ENCODE assay signal across 23 mouse cellular contexts in genomic region chr3:28022191-28022590, GRCm38 (mm10).
A peak's percentile ranks its signal among the peaks of the same experiment; 100 is the strongest.
DNase-seq lines count a peak whose midpoint lies in the region; ATAC-seq and TF ChIP-seq lines count a peak whose summit lies in the region.
"Had no signal": no experiment of that assay in that cellular context is flagged by ENCODE, and none has a peak within 500 bp of the region (broad histone marks: within the 10 kb centered on the region; RNA-seq: fewer than 3 reads in every experiment).

No protein-coding gene starts in this region.

- no peaks in the 10 kb centered on the region; the same call in 1 of the 2 replicates for H3K4me1 ChIP-seq in heart, embryonic 11.5 days (ENCODE audit: control insufficient read depth, insufficient read depth, low read length)
- H3K4me1 ChIP-seq in heart, embryonic 16.5 days (ENCODE audit: control insufficient read depth, insufficient read depth, low read length), result peaks cover 15% of the 10 kb centered on the region
- no peaks in the 10 kb centered on the region for H3K4me1 ChIP-seq in stomach, postnatal 0 days (replicated peaks; ENCODE audit: control insufficient read depth, insufficient read depth)
- H3K4me1 ChIP-seq: embryonic facial prominence, embryonic 15.5 days; hindbrain, embryonic 15.5 days had no signal

- no peak for ATAC-seq in heart, embryonic 11.5 days (replicated peaks; ENCODE audit: insufficient number of reproducible peaks, low FRiP score, low TSS enrichment)
- no peak for ATAC-seq in heart, embryonic 16.5 days (replicated peaks; ENCODE audit: extremely low read depth, insufficient read depth, low FRiP score)
- no peak for ATAC-seq in stomach, postnatal 0 days (ENCODE audit: low FRiP score, low TSS enrichment)
- ATAC-seq: forebrain, embryonic 16.5 days; intestine, embryonic 16.5 days; Patski had no signal

- intact Hi-C loops in heart, postnatal 10 days (cut with DNase I), result no loop called here

- no peak for TF ChIP-seq CTCF in stomach, postnatal 0 days (IDR thresholded peaks at IDR 0.05; ENCODE audit: low read depth)

- no peaks in the 10 kb centered on the region for H3K36me3 ChIP-seq in heart, embryonic 11.5 days (ENCODE audit: control insufficient read depth, insufficient read depth, low read length)
- no peaks in the 10 kb centered on the region for H3K36me3 ChIP-seq in heart, embryonic 16.5 days (ENCODE audit: control insufficient read depth, insufficient read depth)
- no peaks in the 10 kb centered on the region for H3K36me3 ChIP-seq in stomach, postnatal 0 days (ENCODE audit: control insufficient read depth, insufficient read depth, low read length)
- H3K36me3 ChIP-seq: embryonic facial prominence, embryonic 15.5 days; hindbrain, embryonic 15.5 days had no signal

- H3K9me3 ChIP-seq in heart, embryonic 11.5 days (replicated peaks; ENCODE audit: control insufficient read depth, low read length), result no peaks in the 10 kb centered on the region
- H3K9me3 ChIP-seq in heart, embryonic 16.5 days (replicated peaks; ENCODE audit: control insufficient read depth, low read length), result no peaks in the 10 kb centered on the region
- H3K9me3 ChIP-seq in stomach, postnatal 0 days (ENCODE audit: control insufficient read depth, low read length), result no peaks in the 10 kb centered on the region
- H3K9me3 ChIP-seq: embryonic facial prominence, embryonic 15.5 days; hindbrain, embryonic 15.5 days had no signal

- H3K27ac ChIP-seq in heart, embryonic 11.5 days (ENCODE audit: low read depth, low read length), result peak overlapping the region; percentile 17; the same call in 1 of the 2 replicates
- H3K27ac ChIP-seq in heart, embryonic 16.5 days (ENCODE audit: low read length), result peak overlapping the region; percentile 32; the same call in 1 of the 2 replicates
- peak overlapping the region; percentile 18; the same call in 1 of the 2 replicates for H3K27ac ChIP-seq in stomach, postnatal 0 days (replicated peaks)
- H3K27ac ChIP-seq: embryonic facial prominence, embryonic 15.5 days; heart, adult 2 months; hindbrain, embryonic 15.5 days had no signal

- no peak for DNase-seq in heart, postnatal 10 days
- DNase-seq in heart, adult 18-20 months, result no peak
- DNase-seq in urinary bladder, postnatal 14 days (ENCODE audit: low spot score), result peak; percentile 30
- DNase-seq in urinary bladder, adult 2 months (ENCODE audit: low spot score), result no peak
- no peak for DNase-seq in stomach, postnatal 0 days (ENCODE audit: low spot score)
- DNase-seq in adrenal gland, adult 18-20 months (ENCODE audit: low spot score in 2 of 2), result no peak
- DNase-seq: adrenal gland, adult 8-10 months; cerebellum, adult 11 months; cerebellum, adult 8-10 months; cerebellum, postnatal 14 days; embryo, embryonic 11 days; gastrocnemius, postnatal 25 days; heart, adult 2 months; kidney, adult 2 months had no signal

- no peak for TF ChIP-seq EP300 in stomach, postnatal 0 days (optimal IDR thresholded peaks at IDR 0.05)

- H3K9ac ChIP-seq in heart, embryonic 11.5 days (ENCODE audit: low read depth, low read length), result no peak overlapping the region
- H3K9ac ChIP-seq in heart, embryonic 16.5 days (ENCODE audit: low read length), result no peak overlapping the region
- no peak overlapping the region for H3K9ac ChIP-seq in stomach, postnatal 0 days (ENCODE audit: low read length)
- H3K9ac ChIP-seq: embryonic facial prominence, embryonic 15.5 days; hindbrain, embryonic 15.5 days had no signal

- no peak overlapping the region for H3K4me2 ChIP-seq in heart, embryonic 11.5 days
- H3K4me2 ChIP-seq in heart, embryonic 16.5 days (ENCODE audit: low read depth, low read length), result no peak overlapping the region
- H3K4me2 ChIP-seq in stomach, postnatal 0 days (replicated peaks; ENCODE audit: low read depth), result no peak overlapping the region
- H3K4me2 ChIP-seq: embryonic facial prominence, embryonic 15.5 days; hindbrain, embryonic 15.5 days had no signal

- 73% methylated on average over 5 of the region's 5 CpGs for WGBS in heart, embryonic 11.5 days (ENCODE audit: insufficient replicate concordance)
- 80% methylated on average over 5 of the region's 5 CpGs for WGBS in heart, embryonic 16.5 days
- WGBS in stomach, postnatal 0 days, result 68% methylated on average over 5 of the region's 5 CpGs

- no peak overlapping the region for H3K4me3 ChIP-seq in heart, embryonic 11.5 days (ENCODE audit: low read depth, low read length)
- no peak overlapping the region for H3K4me3 ChIP-seq in heart, embryonic 16.5 days (ENCODE audit: low read length)
- H3K4me3 ChIP-seq in stomach, postnatal 0 days (ENCODE audit: low read depth, low read length), result no peak overlapping the region
- H3K4me3 ChIP-seq: embryonic facial prominence, embryonic 15.5 days; erythroblast, embryonic 14.5 days; heart, adult 2 months; hindbrain, embryonic 15.5 days had no signal

- no peaks in the 10 kb centered on the region for H3K27me3 ChIP-seq in heart, embryonic 11.5 days (ENCODE audit: control insufficient read depth, insufficient read depth, low read length)
- H3K27me3 ChIP-seq in heart, embryonic 16.5 days (ENCODE audit: control insufficient read depth, insufficient read depth, low read length), result no peaks in the 10 kb centered on the region
- no peaks in the 10 kb centered on the region for H3K27me3 ChIP-seq in stomach, postnatal 0 days (ENCODE audit: control insufficient read depth, insufficient read depth, low read length)
- H3K27me3 ChIP-seq: CH12.LX; embryonic facial prominence, embryonic 15.5 days; hindbrain, embryonic 15.5 days; Patski had no signal
